Mouse (Mus musculus) natural killer cell, adult 2 months (primary cell): ENCODE measurements around the gene Zdhhc25.

Experiments
- DNase-seq, 2 experiments: peaks; one replicate each; pipeline ENCODE4 v3.0.0; 2022; ENCODE audit warnings: low spot score in 2 of 2

Zdhhc25 gene

GRCm38 (mm10) chr15:88600002-88600401, at the start of gene Zdhhc25:
Zdhhc25 (plus strand) TSS chr15:88600302.
- DNase-seq: no peak

GRCm38 (mm10) chr15:88552852-88553251, 47.2 kb upstream of the Zdhhc25 start:
- DNase-seq: no peak

GRCm38 (mm10) chr15:88555476-88555875, 44.6 kb upstream of the Zdhhc25 start:
- DNase-seq: no peak

GRCm38 (mm10) chr15:88560637-88561036, 39.5 kb upstream of the Zdhhc25 start:
- no peak for DNase-seq

- no peak for DNase-seq
These were observed 38.9 kb upstream of the Zdhhc25 start for GRCm38 (mm10) chr15:88561058-88561730.

GRCm38 (mm10) chr15:88565307-88565706, 34.8 kb upstream of the Zdhhc25 start:
- no peak for DNase-seq

GRCm38 (mm10) chr15:88565806-88566205, 34.3 kb upstream of the Zdhhc25 start:
- no peak for DNase-seq

- DNase-seq: no peak
These were observed 29.4 kb upstream of the Zdhhc25 start for GRCm38 (mm10) chr15:88570697-88571096.

GRCm38 (mm10) chr15:88579461-88579860, 20.6 kb upstream of the Zdhhc25 start:
- DNase-seq: no peak

- no peak for DNase-seq
These were observed 2.4 kb downstream of the Zdhhc25 start for GRCm38 (mm10) chr15:88602496-88602895.

- DNase-seq: no peak
These were observed 3.1 kb downstream of the Zdhhc25 start for GRCm38 (mm10) chr15:88603091-88603732.

GRCm38 (mm10) chr15:88603733-88604119, 3.6 kb downstream of the Zdhhc25 start:
- DNase-seq: no peak

GRCm38 (mm10) chr15:88604669-88605414, 4.7 kb downstream of the Zdhhc25 start:
- DNase-seq: no peak

- DNase-seq: no peak
These were observed 5.3 kb downstream of the Zdhhc25 start for GRCm38 (mm10) chr15:88605415-88605785.

- DNase-seq: no peak
These were observed 17.0 kb downstream of the Zdhhc25 start for GRCm38 (mm10) chr15:88617125-88617524.

- DNase-seq: no peak
These were observed 18.1 kb downstream of the Zdhhc25 start for GRCm38 (mm10) chr15:88618008-88618773.

- no peak for DNase-seq
These were observed 19.9 kb downstream of the Zdhhc25 start for GRCm38 (mm10) chr15:88620017-88620416.

- DNase-seq: no peak
These were observed 23.8 kb downstream of the Zdhhc25 start for GRCm38 (mm10) chr15:88623891-88624290.

GRCm38 (mm10) chr15:88624874-88625277, 24.8 kb downstream of the Zdhhc25 start:
- no peak for DNase-seq

- DNase-seq: no peak
These were observed 25.4 kb downstream of the Zdhhc25 start for GRCm38 (mm10) chr15:88625303-88626066.

- DNase-seq: no peak
These were observed 26.9 kb downstream of the Zdhhc25 start for GRCm38 (mm10) chr15:88626886-88627488.
